Mouse (Mus musculus): ENCODE measurements around the gene Kcnj12. TPM values are rescaled to one million over a fixed set of nuclear protein-coding genes. Genes with fewer than 3 reads are reported as not detected.

Kcnj12 gene
- polyA plus RNA-seq, 1 experiment from 2014 or later = 1.1 TPM

- Histone ChIP-seq H3K4me3 (ENCODE audit: low read length) (peak overlapping the region; percentile 54), H3K9me3 (ENCODE audit: control insufficient read depth, low read length) (no peaks in the 10 kb centered on the region), H3K36me3 (ENCODE audit: control insufficient read depth, insufficient read depth, low read length) (no peaks in the 10 kb centered on the region), H3K27me3 (replicated peaks; ENCODE audit: control insufficient read depth, insufficient read depth, low read length) (peaks cover 51% of the 10 kb centered on the region), H3K4me1 (ENCODE audit: control insufficient read depth, insufficient read depth, low read length) (peaks cover 7% of the 10 kb centered on the region; the same call in 1 of the 2 replicates), H3K9ac (ENCODE audit: low read depth, low read length) (no peak overlapping the region), H3K27ac (ENCODE audit: low read length) (no peak overlapping the region), H3K4me2 (ENCODE audit: low read depth, low read length) (peak overlapping the region; percentile 91; the same call in 1 of the 2 replicates)
- WGBS = 51% methylated on average over 9 of the region's 9 CpGs
- ATAC-seq = no peak
Observed at GRCm38 (mm10) chr11:61023416-61024200, 1.2 kb downstream of the Kcnj12 start.

- no peak for ATAC-seq
Observed at GRCm38 (mm10) chr11:61024388-61024787, 2.0 kb downstream of the Kcnj12 start.

DNA sequence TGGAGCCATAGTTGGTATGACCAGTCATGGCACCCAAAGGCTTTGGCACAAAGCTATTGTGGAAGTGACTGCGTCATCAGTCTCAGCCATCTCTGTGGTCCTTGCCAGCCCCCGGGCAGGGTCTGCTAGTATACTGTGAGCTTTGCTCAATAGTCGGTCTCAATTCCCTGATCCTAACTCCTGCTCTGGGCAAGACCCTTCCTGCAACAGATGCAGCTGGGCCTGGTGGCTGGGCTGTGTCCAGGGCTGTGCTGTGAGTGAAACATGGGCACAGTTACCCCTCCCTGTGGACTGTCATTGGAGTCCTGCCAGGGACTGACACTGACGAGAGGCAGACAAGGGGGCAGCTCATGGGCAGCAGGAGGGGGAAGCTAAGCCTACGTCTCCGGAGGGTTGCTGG is 2.6 kb downstream of the Kcnj12 start:
- H3K4me3 ChIP-seq (ENCODE audit: low read length) = no peak overlapping the region
- 49% methylated on average over 6 of the region's 6 CpGs for WGBS
- H3K27ac ChIP-seq (ENCODE audit: low read length) = no peak overlapping the region
- no peaks in the 10 kb centered on the region for H3K9me3 ChIP-seq (ENCODE audit: control insufficient read depth, low read length)
- no peak overlapping the region for H3K4me2 ChIP-seq (ENCODE audit: low read depth, low read length)
- H3K36me3 ChIP-seq (ENCODE audit: control insufficient read depth, insufficient read depth, low read length) = no peaks in the 10 kb centered on the region
- H3K27me3 ChIP-seq (replicated peaks; ENCODE audit: control insufficient read depth, insufficient read depth, low read length) = peaks cover 51% of the 10 kb centered on the region
- H3K4me1 ChIP-seq (ENCODE audit: control insufficient read depth, insufficient read depth, low read length) = peaks cover 7% of the 10 kb centered on the region; the same call in 1 of the 2 replicates
- ATAC-seq = peak; percentile 49; the same call in 1 of the 2 replicates
- no peak overlapping the region for H3K9ac ChIP-seq (ENCODE audit: low read depth, low read length)

More at GRCm38 (mm10) chr11:61024388-61024787, 2.0 kb downstream of the Kcnj12 start:
- Histone ChIP-seq H3K4me3 (ENCODE audit: low read length) (no peak overlapping the region), H3K9me3 (ENCODE audit: control insufficient read depth, low read length) (no peaks in the 10 kb centered on the region), H3K27me3 (replicated peaks; ENCODE audit: control insufficient read depth, insufficient read depth, low read length) (peaks cover 51% of the 10 kb centered on the region), H3K36me3 (ENCODE audit: control insufficient read depth, insufficient read depth, low read length) (no peaks in the 10 kb centered on the region), H3K27ac (ENCODE audit: low read length) (no peak overlapping the region), H3K4me1 (ENCODE audit: control insufficient read depth, insufficient read depth, low read length) (peaks cover 7% of the 10 kb centered on the region; the same call in 1 of the 2 replicates), H3K4me2 (ENCODE audit: low read depth, low read length) (no peak overlapping the region), H3K9ac (ENCODE audit: low read depth, low read length) (no peak overlapping the region)
- WGBS = 79% methylated on average over 6 of the region's 6 CpGs

- Histone ChIP-seq H3K9me3 (ENCODE audit: control insufficient read depth, low read length) (no peaks in the 10 kb centered on the region), H3K27ac (ENCODE audit: low read length) (0 out of 2 replicates have a peak overlapping the region, but pooled peaks have one; percentile 26), H3K36me3 (ENCODE audit: control insufficient read depth, insufficient read depth, low read length) (no peaks in the 10 kb centered on the region), H3K4me1 (ENCODE audit: control insufficient read depth, insufficient read depth, low read length) (peaks cover 7% of the 10 kb centered on the region; the same call in 1 of the 2 replicates), H3K4me3 (ENCODE audit: low read length) (no peak overlapping the region), H3K27me3 (replicated peaks; ENCODE audit: control insufficient read depth, insufficient read depth, low read length) (peaks cover 46% of the 10 kb centered on the region), H3K4me2 (ENCODE audit: low read depth, low read length) (no peak overlapping the region), H3K9ac (ENCODE audit: low read depth, low read length) (no peak overlapping the region)
- ATAC-seq = no peak
- 68% methylated on average over 7 of the region's 7 CpGs for WGBS
Observed at GRCm38 (mm10) chr11:61025594-61025993, 3.2 kb downstream of the Kcnj12 start.

DNA sequence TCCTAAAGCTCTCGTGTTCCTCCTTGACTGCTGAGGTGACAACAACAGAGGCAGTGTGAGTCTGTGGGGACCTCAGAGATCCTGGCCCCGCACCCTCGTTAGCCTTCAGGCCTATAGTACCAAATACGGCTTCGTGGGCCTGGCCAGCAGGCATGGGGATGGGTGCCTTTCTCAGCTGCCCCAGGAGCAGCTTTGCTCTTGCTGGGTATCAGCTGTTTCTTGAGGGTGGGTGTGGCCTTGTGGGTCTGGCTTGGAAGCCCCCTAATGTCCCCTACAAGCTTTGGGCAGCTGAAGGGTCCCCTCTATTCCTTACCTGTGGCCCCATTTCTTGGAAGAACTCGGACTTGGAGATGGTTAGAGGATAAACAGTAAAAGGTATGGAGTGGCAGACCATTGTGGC is 4.0 kb downstream of the Kcnj12 start:
- no peak overlapping the region for H3K9ac ChIP-seq (ENCODE audit: low read depth, low read length)
- peaks cover 7% of the 10 kb centered on the region; the same call in 1 of the 2 replicates for H3K4me1 ChIP-seq (ENCODE audit: control insufficient read depth, insufficient read depth, low read length)
- H3K27me3 ChIP-seq (replicated peaks; ENCODE audit: control insufficient read depth, insufficient read depth, low read length) = peaks cover 38% of the 10 kb centered on the region
- no peaks in the 10 kb centered on the region for H3K36me3 ChIP-seq (ENCODE audit: control insufficient read depth, insufficient read depth, low read length)
- WGBS = 90% methylated on average over 6 of the region's 6 CpGs
- no peak for ATAC-seq
- H3K27ac ChIP-seq (ENCODE audit: low read length) = no peak overlapping the region
- H3K4me3 ChIP-seq (ENCODE audit: low read length) = no peak overlapping the region
- H3K4me2 ChIP-seq (ENCODE audit: low read depth, low read length) = no peak overlapping the region
- no peaks in the 10 kb centered on the region for H3K9me3 ChIP-seq (ENCODE audit: control insufficient read depth, low read length)

- Histone ChIP-seq H3K4me1 (ENCODE audit: control insufficient read depth, insufficient read depth, low read length) (peaks cover 7% of the 10 kb centered on the region; the same call in 1 of the 2 replicates), H3K4me2 (ENCODE audit: low read depth, low read length) (no peak overlapping the region), H3K36me3 (ENCODE audit: control insufficient read depth, insufficient read depth, low read length) (no peaks in the 10 kb centered on the region), H3K4me3 (ENCODE audit: low read length) (no peak overlapping the region), H3K9ac (ENCODE audit: low read depth, low read length) (no peak overlapping the region), H3K9me3 (ENCODE audit: control insufficient read depth, low read length) (no peaks in the 10 kb centered on the region), H3K27ac (ENCODE audit: low read length) (no peak overlapping the region), H3K27me3 (replicated peaks; ENCODE audit: control insufficient read depth, insufficient read depth, low read length) (peaks cover 31% of the 10 kb centered on the region)
- 91% methylated on average over 4 of the region's 4 CpGs for WGBS
- ATAC-seq = no peak
Observed at GRCm38 (mm10) chr11:61027160-61027559, 4.8 kb downstream of the Kcnj12 start.

GRCm38 (mm10) chr11:61028211-61028950 is 6.0 kb downstream of the Kcnj12 start:
- Histone ChIP-seq H3K9ac (ENCODE audit: low read depth, low read length) (no peak overlapping the region), H3K4me2 (ENCODE audit: low read depth, low read length) (no peak overlapping the region), H3K4me3 (ENCODE audit: low read length) (no peak overlapping the region), H3K9me3 (ENCODE audit: control insufficient read depth, low read length) (no peaks in the 10 kb centered on the region), H3K27ac (ENCODE audit: low read length) (no peak overlapping the region), H3K27me3 (replicated peaks; ENCODE audit: control insufficient read depth, insufficient read depth, low read length) (peaks cover 18% of the 10 kb centered on the region), H3K36me3 (ENCODE audit: control insufficient read depth, insufficient read depth, low read length) (no peaks in the 10 kb centered on the region), H3K4me1 (ENCODE audit: control insufficient read depth, insufficient read depth, low read length) (peaks cover 7% of the 10 kb centered on the region; the same call in 1 of the 2 replicates)
- 60% methylated on average over 11 of the region's 11 CpGs for WGBS
- no peak for ATAC-seq

DNA sequence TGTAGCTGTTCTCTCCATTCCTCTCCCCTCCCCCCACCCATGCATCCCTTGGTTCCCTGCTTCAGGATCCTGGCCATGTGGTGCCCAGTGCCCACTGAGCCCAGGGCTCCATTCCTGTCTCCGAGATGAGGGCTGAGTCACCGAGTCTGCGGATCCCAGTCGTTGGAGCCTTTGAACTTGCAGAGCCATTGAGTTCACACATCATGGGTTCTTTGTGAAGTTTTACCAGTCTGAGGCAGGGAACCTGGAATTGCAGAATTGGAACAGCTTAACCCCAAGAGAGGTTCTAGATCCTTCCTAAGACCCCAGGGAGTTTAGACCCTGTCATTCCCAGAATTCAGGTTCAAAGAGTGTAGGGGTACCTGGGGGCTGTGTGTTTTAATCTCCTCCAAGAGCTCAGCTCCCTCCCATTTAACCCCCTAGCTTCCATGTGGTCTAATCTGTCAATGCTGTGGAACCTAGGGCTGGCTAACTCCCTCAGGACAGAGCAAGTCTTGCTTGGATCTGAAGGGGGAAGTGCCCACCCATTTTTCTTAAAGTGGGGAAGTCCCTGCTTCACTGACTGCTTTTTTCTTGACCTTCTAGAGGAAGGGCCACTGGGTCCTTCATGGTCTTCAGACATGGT is 6.9 kb downstream of the Kcnj12 start:
- 58% methylated on average over 4 of the region's 4 CpGs for WGBS
- Histone ChIP-seq H3K9ac (ENCODE audit: low read depth, low read length) (no peak overlapping the region), H3K27ac (ENCODE audit: low read length) (no peak overlapping the region), H3K9me3 (ENCODE audit: control insufficient read depth, low read length) (no peaks in the 10 kb centered on the region), H3K4me3 (ENCODE audit: low read length) (no peak overlapping the region), H3K36me3 (ENCODE audit: control insufficient read depth, insufficient read depth, low read length) (no peaks in the 10 kb centered on the region), H3K4me2 (ENCODE audit: low read depth, low read length) (no peak overlapping the region), H3K4me1 (ENCODE audit: control insufficient read depth, insufficient read depth, low read length) (peaks cover 7% of the 10 kb centered on the region; the same call in 1 of the 2 replicates), H3K27me3 (replicated peaks; ENCODE audit: control insufficient read depth, insufficient read depth, low read length) (peaks cover 10% of the 10 kb centered on the region)
- ATAC-seq = no peak

All from intestine, embryonic 16.5 days (tissue).